Mouse (Mus musculus) midbrain, embryonic 16.5 days (tissue): ENCODE data around the gene Gm14698. TPM values are rescaled to one million over a fixed set of nuclear protein-coding genes. Genes with fewer than 3 reads are reported as not detected.
"Not testable (repeated sequence)": the region's sequence is repeated elsewhere in the genome, so short reads cannot be mapped to it uniquely, and the experiment has no call there.

Experiments
- ATAC-seq: fragments of 200-750 bp; cut with Nextera tagmentation; 2 replicates; pipeline ENCODE4 v1.8.0; 2017; ENCODE audit warnings: moderate TSS enrichment
- H3K27ac ChIP-seq: fragments of 300-500 bp; sonication (generic); 2 replicates; pipeline ENCODE4 v1.5.1; 2014; ENCODE audit warnings: mild to moderate bottlenecking, low read length, mixed read lengths
- H3K27me3 ChIP-seq: fragments of 300-500 bp; sonication (generic); 2 replicates; pipeline ENCODE4 v1.6.1; 2014; ENCODE audit warnings: low read depth, low read length, mixed read lengths; ENCODE audit not compliant: control insufficient read depth, insufficient read depth
- H3K36me3 ChIP-seq: fragments of 300-500 bp; sonication (generic); 2 replicates; pipeline ENCODE4 v1.6.1; 2014; ENCODE audit warnings: mild to moderate bottlenecking, low read length, moderate library complexity, mixed read lengths; ENCODE audit not compliant: control insufficient read depth, insufficient read depth
- H3K4me1 ChIP-seq: fragments of 300-500 bp; sonication (generic); 2 replicates; pipeline ENCODE4 v1.6.1; 2014; ENCODE audit warnings: mild to moderate bottlenecking, low read length, mixed read lengths; ENCODE audit not compliant: control insufficient read depth, insufficient read depth
- H3K4me2 ChIP-seq: fragments of 300-500 bp; sonication (generic); 2 replicates; pipeline ENCODE4 v1.6.1; 2014; ENCODE audit warnings: mild to moderate bottlenecking, low read length, mixed read lengths
- H3K4me3 ChIP-seq: fragments of 300-500 bp; sonication (generic); 2 replicates; pipeline ENCODE4 v1.5.1; 2014; ENCODE audit warnings: low read depth, mild to moderate bottlenecking, low read length, moderate library complexity, mixed read lengths
- H3K9ac ChIP-seq: fragments of 300-500 bp; sonication (generic); 2 replicates; pipeline ENCODE4 v1.6.1; 2014; ENCODE audit warnings: low read depth, low read length, mixed read lengths
- H3K9me3 ChIP-seq: fragments of 300-500 bp; sonication (generic); replicated peaks from 2 replicates; pipeline ENCODE4 v1.6.1; 2014; ENCODE audit warnings: mild to moderate bottlenecking, low read length, mixed read lengths; ENCODE audit not compliant: control insufficient read depth, poor library complexity, severe bottlenecking
- WGBS: fragments of 180-500 bp; shearing (Covaris S2); extraction: QIAGEN DNeasy Blood & Tissue Kit; methylation state at CpG from one replicate; pipeline ENCODE4 v1.1.7; 2014; 5-methylcytosine and 5-hydroxymethylcytosine counted together
- polyA plus RNA-seq: library from polyadenylated mRNA; unstranded; fragments of >200 nt; fragmentation: Nextera tagmentation; extraction: Ambion mirVana; gene quantifications from 2 replicates; pipeline ENCODE4 v1.2.1, GENCODE M21; 2015

The Gm14698 gene
- polyA plus RNA-seq: 2.6 and 3.6 TPM in 2 replicates

DNA sequence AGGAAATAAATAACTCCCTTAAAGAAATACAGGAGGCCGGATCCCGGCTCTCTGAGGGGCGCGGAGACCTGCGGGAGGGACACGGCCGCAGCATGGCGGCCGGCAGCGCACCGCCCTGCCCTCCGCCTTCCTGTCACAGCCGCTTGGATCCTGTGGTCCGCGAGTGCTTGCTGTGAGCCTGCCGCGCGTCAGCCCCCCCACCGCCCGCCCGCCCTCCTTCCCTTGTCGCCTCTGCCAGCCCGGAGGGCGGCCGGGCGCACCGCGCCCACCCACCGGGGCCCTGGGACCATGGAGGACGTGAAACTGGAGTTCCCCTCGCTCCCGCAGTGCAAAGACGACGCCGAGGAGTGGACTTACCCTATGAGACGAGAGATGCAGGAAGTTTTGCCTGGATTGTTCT is at the start of gene Gm14698:
Gene Gm14698 (plus strand): TSS at position 35 of the 400 bp plus-strand sequence.
- H3K27me3 ChIP-seq, H3K36me3 ChIP-seq, H3K4me1 ChIP-seq, H3K9me3 ChIP-seq, H3K27ac ChIP-seq: not testable (repeated sequence)
- Histone ChIP-seq H3K4me3 (peak within 1 kb of the TSS; percentile 33), H3K4me2 (peak within 1 kb of the TSS; percentile 48), H3K9ac (peak within 1 kb of the TSS; percentile 38; the same call in 1 of the 2 replicates)
- ATAC-seq: peak; percentile 93
- WGBS: 22% methylated on average over 13 of the region's 36 CpGs

DNA sequence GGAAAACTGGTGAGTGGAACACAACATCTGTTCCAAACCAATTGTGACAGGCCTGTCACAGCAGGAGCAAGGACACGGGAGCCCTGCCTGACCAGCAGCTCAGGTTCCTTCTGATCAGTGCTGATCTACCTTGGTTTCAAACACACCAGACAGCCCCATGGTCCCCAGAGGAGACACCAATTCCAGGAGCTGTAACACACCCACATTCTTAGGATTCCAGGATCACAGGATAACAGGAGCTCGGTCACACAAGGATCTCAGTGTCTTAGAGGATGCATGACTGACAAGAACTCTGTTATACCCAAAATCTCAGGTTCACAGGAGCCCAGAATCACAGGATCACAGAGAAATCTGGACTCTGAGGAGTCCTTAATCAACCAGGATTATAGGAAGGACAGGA is 444 bp upstream of the Gm14698 start:
- H3K4me2 ChIP-seq: peak overlapping the region; percentile 48
- H3K4me3 ChIP-seq, H3K27me3 ChIP-seq, H3K9ac ChIP-seq, H3K9me3 ChIP-seq, H3K27ac ChIP-seq, H3K36me3 ChIP-seq, H3K4me1 ChIP-seq, ATAC-seq: not testable (repeated sequence)
- WGBS: 25% methylated on average over 2 of the region's 2 CpGs

DNA sequence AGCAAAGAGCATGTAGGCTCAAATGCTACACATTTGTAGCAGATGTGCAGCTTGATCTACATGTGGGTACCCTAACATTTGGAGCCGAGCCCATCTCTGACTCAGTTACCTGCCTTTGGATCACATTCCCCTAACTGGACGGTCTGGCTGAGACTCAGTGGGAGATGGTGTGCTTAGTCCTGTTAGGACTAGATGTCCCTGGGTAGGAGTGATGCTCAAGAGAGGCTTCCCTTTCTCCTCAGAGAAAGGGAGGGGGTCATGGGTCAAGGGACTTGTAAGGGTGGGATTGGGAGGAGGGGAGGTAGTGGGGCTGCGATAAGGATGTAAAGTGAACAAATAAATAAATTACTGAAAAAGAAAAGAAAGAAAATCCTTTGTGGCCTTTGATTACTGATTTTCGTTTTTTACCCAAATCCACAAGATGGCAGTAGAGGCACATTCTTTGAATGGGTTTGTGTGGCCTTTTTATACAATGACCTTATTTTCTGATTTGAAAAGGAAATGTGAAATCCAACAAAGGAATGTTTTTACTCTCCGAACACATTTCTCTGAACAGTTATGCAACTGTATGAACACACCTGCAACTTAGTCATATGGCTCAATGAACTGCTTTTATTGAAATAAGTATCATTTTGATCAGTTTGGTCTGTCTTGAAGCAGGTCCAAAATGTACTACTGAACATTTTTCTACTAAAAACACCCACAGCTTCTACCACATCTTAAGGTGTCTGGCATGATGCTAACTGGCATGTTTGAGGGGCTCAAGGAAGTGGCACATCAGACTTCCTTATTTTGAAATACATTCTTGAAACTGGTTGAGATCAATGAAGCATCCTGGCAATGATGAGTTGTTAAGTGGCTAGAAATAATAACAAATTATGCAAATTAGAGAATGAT is 18.9 kb downstream of the Gm14698 start:
- H3K27ac ChIP-seq: no peak overlapping the region

DNA sequence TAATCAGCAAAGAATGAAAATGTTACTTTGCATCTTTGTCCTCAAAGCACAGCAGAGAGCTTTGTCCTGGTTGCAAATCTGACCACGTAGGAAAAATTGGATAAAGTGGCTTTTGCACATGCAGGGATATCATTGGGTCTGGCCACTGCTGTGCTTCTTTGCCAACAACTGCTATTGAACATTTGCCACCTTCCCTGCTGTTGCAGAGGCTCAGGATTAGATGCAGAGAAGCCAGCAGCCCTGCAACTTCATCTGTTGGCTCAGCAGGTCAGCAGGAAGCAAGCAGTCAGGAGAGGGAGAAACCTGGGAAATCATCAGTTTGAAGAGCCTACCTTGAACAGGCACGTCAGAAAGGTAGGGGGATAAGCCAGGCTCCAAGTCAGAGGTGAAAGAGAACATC is 44.3 kb downstream of the Gm14698 start:
- H3K4me2 ChIP-seq: no peak overlapping the region
- 41% methylated on average over 2 of the region's 2 CpGs for WGBS
- H3K36me3 ChIP-seq: no peaks in the 10 kb centered on the region
- no peak overlapping the region for H3K27ac ChIP-seq
- H3K4me3 ChIP-seq: no peak overlapping the region
- H3K9ac ChIP-seq: no peak overlapping the region
- no peaks in the 10 kb centered on the region for H3K9me3 ChIP-seq
- no peaks in the 10 kb centered on the region for H3K4me1 ChIP-seq
- ATAC-seq: no peak
- H3K27me3 ChIP-seq: no peaks in the 10 kb centered on the region

More for the DNA sequence above, 18.9 kb downstream of the Gm14698 start:
- H3K4me1 ChIP-seq: no peaks in the 10 kb centered on the region
- H3K4me3 ChIP-seq: no peak overlapping the region
- no peak overlapping the region for H3K4me2 ChIP-seq
- H3K36me3 ChIP-seq: no peaks in the 10 kb centered on the region
- no peaks in the 10 kb centered on the region for H3K9me3 ChIP-seq
- ATAC-seq: peak; percentile 62
- no peak overlapping the region for H3K9ac ChIP-seq
- H3K27me3 ChIP-seq: no peaks in the 10 kb centered on the region
- 24% methylated on average over 5 of the region's 5 CpGs for WGBS

Other genes with a start within 250 kb of the Gm14698 start
- gene Fmr1, start 142.6 kb upstream of the Gm14698 start, polyA plus RNA-seq: 48.7 and 55.6 TPM in 2 replicates
- gene Fmr1nb, start 59.3 kb upstream of the Gm14698 start, polyA plus RNA-seq: not detected in 2 replicates
- gene Gm6812, start 72.0 kb downstream of the Gm14698 start, polyA plus RNA-seq: not detected in 2 replicates